Mouse (Mus musculus) G1E (cell line): ENCODE data around the gene Cd164. TPM values are rescaled to one million over a fixed set of nuclear protein-coding genes. Genes with fewer than 3 reads are reported as not detected.

Experiments used
- ATAC-seq: 2 replicates; pipeline ENCODE4 v1.8.0; 2016; ENCODE audit warnings: mild to moderate bottlenecking; ENCODE audit not compliant: insufficient number of reproducible peaks, poor library complexity, low FRiP score, severe bottlenecking; ENCODE audit errors: extremely low read depth
- DNase-seq: peaks from one replicate; pipeline ENCODE4 v3.0.0; 2012; ENCODE audit warnings: low spot score
- H3K27me3 ChIP-seq: 2 replicates; pipeline ENCODE4 v1.6.1; 2012; ENCODE audit warnings: mild to moderate bottlenecking, low read length, inconsistent platforms; ENCODE audit not compliant: insufficient read depth
- H3K36me3 ChIP-seq: replicated peaks from 2 replicates; pipeline ENCODE3; 2012; ENCODE audit warnings: mild to moderate bottlenecking, inconsistent platforms
- H3K4me1 ChIP-seq: 2 replicates; pipeline ENCODE4 v1.6.1; 2012; ENCODE audit warnings: low read depth, low read length, inconsistent platforms, mixed read lengths; ENCODE audit not compliant: insufficient read depth
- H3K4me3 ChIP-seq: 2 replicates; pipeline ENCODE4 v1.5.1; 2012; ENCODE audit warnings: low read depth, mild to moderate bottlenecking, inconsistent platforms, low read length, moderate library complexity, mixed read lengths
- H3K9me3 ChIP-seq: replicated peaks from 2 replicates; pipeline ENCODE4 v1.6.1; 2012; ENCODE audit warnings: inconsistent platforms
- CTCF ChIP-seq: IDR thresholded peaks from 2 replicates; pipeline ENCODE4 v1.5.1; 2012; ENCODE audit warnings: low read depth, low read length, inconsistent platforms, mixed read lengths
- GATA1 ChIP-seq: IDR thresholded peaks from 2 replicates; pipeline ENCODE4 v1.6.1; 2012; ENCODE audit warnings: borderline replicate concordance, low read length, inconsistent platforms, mixed read lengths
- GATA2 ChIP-seq: IDR thresholded peaks from 2 replicates; pipeline ENCODE4 v1.6.1; 2012; ENCODE audit warnings: low read depth, low read length, inconsistent platforms, borderline replicate concordance
- POLR2AphosphoS5 ChIP-seq: IDR thresholded peaks from 2 replicates; pipeline ENCODE4 v1.6.1; 2012; ENCODE audit warnings: low read depth, low read length, inconsistent platforms; ENCODE audit not compliant: insufficient replicate concordance
- TAL1 ChIP-seq: conservative IDR thresholded peaks from 2 replicates; pipeline ENCODE4 v1.6.1; 2012; ENCODE audit warnings: low read depth, low read length, inconsistent platforms, mixed read lengths
- polyA plus RNA-seq: library from polyadenylated mRNA; stranded (reverse); fragments of >175 nt; gene quantifications from 2 replicates; pipeline ENCODE4 v1.2.3, GENCODE M21; 2012
- total RNA-seq, 2 experiments: library from RNA; stranded (forward) in 1 of 2; stranded (reverse) in 1 of 2; fragments of 200-1000 nt in 1 of 2; fragments of >200 nt in 1 of 2; fragmentation: Nextera tagmentation in 1 of 2; gene quantifications; 2 replicates each; pipeline ENCODE4 v1.2.3; 2014 to 2017

Cd164 gene
- total and polyA plus RNA-seq, 3 experiments: 106 to 156 (median 127) TPM

- Histone ChIP-seq H3K4me3 (no peak overlapping the region), H3K36me3 (peaks cover 98% of the 10 kb centered on the region), H3K4me1 (peaks cover 53% of the 10 kb centered on the region), H3K27me3 (no peaks in the 10 kb centered on the region; the same call in 1 of the 2 replicates), H3K9me3 (no peaks in the 10 kb centered on the region)
- no peak for DNase-seq
- TF ChIP-seq GATA2 (no peak), CTCF (no peak), TAL1 (no peak), POLR2AphosphoS5 (no peak), GATA1 (no peak)
- no peak for ATAC-seq
These were observed 36.8 kb upstream of the Cd164 start for GRCm38 (mm10) chr10:41482446-41482845.

- no peak for TF ChIP-seq POLR2AphosphoS5
- no peak for ATAC-seq
- Histone ChIP-seq H3K4me1 (peaks cover 48% of the 10 kb centered on the region), H3K27me3 (no peaks in the 10 kb centered on the region; the same call in 1 of the 2 replicates), H3K4me3 (no peak overlapping the region), H3K9me3 (no peaks in the 10 kb centered on the region), H3K36me3 (peaks cover 83% of the 10 kb centered on the region)
- no peak for DNase-seq
These were observed 33.4 kb upstream of the Cd164 start for GRCm38 (mm10) chr10:41485778-41486177.

- TF ChIP-seq TAL1 (no peak), POLR2AphosphoS5 (no peak), GATA1 (no peak), GATA2 (no peak), CTCF (no peak)
- no peak for DNase-seq
- H3K27me3 ChIP-seq: no peaks in the 10 kb centered on the region; the same call in 1 of the 2 replicates
These were observed 32.6 kb upstream of the Cd164 start for GRCm38 (mm10) chr10:41486506-41487170.

GRCm38 (mm10) chr10:41488877-41489276 is 30.3 kb upstream of the Cd164 start:
- no peak overlapping the region; the same call in 1 of the 2 replicates for H3K4me3 ChIP-seq
- H3K27me3 ChIP-seq: peaks cover under 1% of the 10 kb centered on the region; the same call in 1 of the 2 replicates
- TF ChIP-seq GATA1 (no peak), POLR2AphosphoS5 (no peak), CTCF (no peak), TAL1 (no peak), GATA2 (no peak)
- ATAC-seq (no peak), DNase-seq (no peak)
- H3K4me1 ChIP-seq: peaks cover 30% of the 10 kb centered on the region
- H3K9me3 ChIP-seq: no peaks in the 10 kb centered on the region
- peaks cover 52% of the 10 kb centered on the region for H3K36me3 ChIP-seq

More at GRCm38 (mm10) chr10:41486506-41487170, 32.6 kb upstream of the Cd164 start:
- peaks cover 74% of the 10 kb centered on the region for H3K36me3 ChIP-seq
- H3K4me1 ChIP-seq: peaks cover 43% of the 10 kb centered on the region
- no peak overlapping the region for H3K4me3 ChIP-seq
- no peak for ATAC-seq
- H3K9me3 ChIP-seq: no peaks in the 10 kb centered on the region

- H3K4me1 ChIP-seq: peaks cover 30% of the 10 kb centered on the region
- no peaks in the 10 kb centered on the region for H3K9me3 ChIP-seq
- ATAC-seq (no peak), DNase-seq (no peak)
- peak overlapping the region; percentile 77; the same call in 1 of the 2 replicates for H3K4me3 ChIP-seq
- peaks cover 4% of the 10 kb centered on the region for H3K27me3 ChIP-seq
- H3K36me3 ChIP-seq: peaks cover 48% of the 10 kb centered on the region
- TF ChIP-seq TAL1 (no peak), GATA1 (no peak), CTCF (no peak), GATA2 (no peak), POLR2AphosphoS5 (no peak)
These were observed 29.9 kb upstream of the Cd164 start for GRCm38 (mm10) chr10:41489294-41489693.

GRCm38 (mm10) chr10:41489708-41490517 is 29.3 kb upstream of the Cd164 start, which contains the start of the genes Smpd2 and Ppil6:
Gene Smpd2, minus strand, starts transcription at chr10:41490369.
Gene Ppil6, plus strand, starts transcription at chr10:41490439.
- Histone ChIP-seq H3K9me3 (no peaks in the 10 kb centered on the region), H3K4me1 (peaks cover 30% of the 10 kb centered on the region), H3K36me3 (peaks cover 41% of the 10 kb centered on the region), H3K27me3 (peaks cover 4% of the 10 kb centered on the region), H3K4me3 (peak within 1 kb of the TSS; percentile 77)
- TF ChIP-seq TAL1 (no peak), GATA2 (no peak), GATA1 (no peak), POLR2AphosphoS5 (no peak), CTCF (no peak)
- ATAC-seq (peak; percentile 88), DNase-seq (peak; percentile 87)
